Mouse (Mus musculus): ENCODE data around the gene Rps10.

DNA sequence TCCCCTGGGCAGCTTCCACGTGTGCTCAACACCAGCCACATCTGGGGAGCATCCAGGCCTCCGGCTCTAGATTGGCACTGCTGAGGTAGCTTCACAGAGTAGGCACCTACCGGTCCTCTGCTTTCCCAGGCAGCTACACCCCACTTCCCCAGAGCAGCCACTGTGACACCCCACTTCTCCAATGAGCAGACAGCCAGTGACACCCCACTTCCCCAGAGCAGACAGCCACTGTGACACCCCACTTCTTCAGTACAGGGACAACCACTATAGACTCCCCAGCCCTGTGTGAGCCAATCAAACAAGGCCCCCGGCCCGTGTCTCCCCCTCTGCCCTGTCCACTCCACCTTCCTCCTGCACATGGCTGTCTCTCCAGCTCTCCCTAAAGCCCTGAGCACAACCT, 24.5 kb downstream of the Rps10 start:
- no peak for TF ChIP-seq CTCF (IDR thresholded peaks at IDR 0.05; ENCODE audit: control insufficient read depth, insufficient read depth, insufficient read length)
- no peak for TF ChIP-seq USF1 (IDR thresholded peaks at IDR 0.05; ENCODE audit: low read depth)
- no peak for TF ChIP-seq MYOG (IDR thresholded peaks at IDR 0.05; ENCODE audit: control insufficient read depth, extremely low read depth, insufficient read length)
- no peak for TF ChIP-seq MAX (IDR thresholded peaks at IDR 0.05)
- TF ChIP-seq MYOD1 (IDR thresholded peaks at IDR 0.05; ENCODE audit: control insufficient read depth, insufficient read length, low read depth), result no peak

All from C2C12 (cell line).